Mouse (Mus musculus): Measurements from ENCODE around the gene Gmeb2.

- TF ChIP-seq CTCF (IDR thresholded peaks at IDR 0.05; ENCODE audit: low read depth) (no peak), EP300 (IDR thresholded peaks at IDR 0.05; ENCODE audit: low read depth) (no peak)
Observed at GRCm38 (mm10) chr2:181227122-181227521, 60.7 kb downstream of the Gmeb2 start.
